In genomic region chr2:72242910-72243675, GRCm38 (mm10) we compare ENCODE assay signal across 18 mouse cellular contexts. TPM values are rescaled to one million over a fixed set of nuclear protein-coding genes. Genes with fewer than 3 reads are reported as not detected.
A peak's percentile ranks its signal among the peaks of the same experiment; 100 is the strongest.
DNase-seq lines count a peak whose midpoint lies in the region; ATAC-seq lines count a peak whose summit lies in the region.
"Had no signal": no experiment of that assay in that cellular context is flagged by ENCODE, and none has a peak within 500 bp of the region (broad histone marks: within the 10 kb centered on the region; RNA-seq: fewer than 3 reads in every experiment).

No protein-coding gene starts in this region.

- H3K27me3 ChIP-seq in midbrain, embryonic 11.5 days (ENCODE audit: control insufficient read depth, insufficient read depth, low read length), result no peaks in the 10 kb centered on the region
- H3K27me3 ChIP-seq in midbrain, embryonic 13.5 days, result no peaks in the 10 kb centered on the region
- H3K27me3 ChIP-seq in heart, embryonic 16.5 days (ENCODE audit: control insufficient read depth, insufficient read depth, low read length), result no peaks in the 10 kb centered on the region
- H3K27me3 ChIP-seq: CH12.LX; hindbrain, embryonic 15.5 days; limb, embryonic 15.5 days had no signal

- no peak overlapping the region for H3K9ac ChIP-seq in midbrain, embryonic 11.5 days (ENCODE audit: low read length)
- no peak overlapping the region for H3K9ac ChIP-seq in midbrain, embryonic 13.5 days (replicated peaks)
- H3K9ac ChIP-seq in heart, embryonic 16.5 days (ENCODE audit: low read length), result peak overlapping the region; percentile 40
- H3K9ac ChIP-seq: hindbrain, embryonic 15.5 days; limb, embryonic 15.5 days had no signal

- 38% methylated on average over 12 of the region's 12 CpGs for WGBS in midbrain, embryonic 11.5 days
- 28% methylated on average over 12 of the region's 12 CpGs for WGBS in midbrain, embryonic 13.5 days
- 44% methylated on average over 12 of the region's 12 CpGs for whole genome bisulfite sequencing in heart, embryonic 16.5 days

- H3K9me3 ChIP-seq in midbrain, embryonic 11.5 days (ENCODE audit: control insufficient read depth, low read length), result no peaks in the 10 kb centered on the region
- H3K9me3 ChIP-seq in midbrain, embryonic 13.5 days, result no peaks in the 10 kb centered on the region
- no peaks in the 10 kb centered on the region for H3K9me3 ChIP-seq in heart, embryonic 16.5 days (replicated peaks; ENCODE audit: control insufficient read depth, low read length)
- H3K9me3 ChIP-seq: forebrain, embryonic 10.5 days; hindbrain, embryonic 15.5 days; limb, embryonic 15.5 days had no signal

- H3K27ac ChIP-seq in midbrain, embryonic 11.5 days (ENCODE audit: low read depth, low read length), result no peak overlapping the region
- H3K27ac ChIP-seq in midbrain, embryonic 13.5 days, result no peak overlapping the region
- peak overlapping the region; percentile 88 for H3K27ac ChIP-seq in heart, embryonic 16.5 days (ENCODE audit: low read length)
- H3K27ac ChIP-seq: forebrain, embryonic 10.5 days; hindbrain, embryonic 15.5 days; left cerebral cortex, adult 2 months had no signal

- no peaks in the 10 kb centered on the region for H3K36me3 ChIP-seq in midbrain, embryonic 11.5 days (ENCODE audit: control insufficient read depth, insufficient read depth, low read length)
- no peaks in the 10 kb centered on the region for H3K36me3 ChIP-seq in midbrain, embryonic 13.5 days
- H3K36me3 ChIP-seq in heart, embryonic 16.5 days (ENCODE audit: control insufficient read depth, insufficient read depth), result no peaks in the 10 kb centered on the region
- H3K36me3 ChIP-seq: forebrain, embryonic 10.5 days; hindbrain, embryonic 15.5 days; limb, embryonic 15.5 days had no signal

- H3K4me1 ChIP-seq in midbrain, embryonic 11.5 days (ENCODE audit: control insufficient read depth, insufficient read depth, low read length), result peaks cover 12% of the 10 kb centered on the region
- peaks cover 17% of the 10 kb centered on the region for H3K4me1 ChIP-seq in midbrain, embryonic 13.5 days (replicated peaks)
- peaks cover 40% of the 10 kb centered on the region for H3K4me1 ChIP-seq in heart, embryonic 16.5 days (ENCODE audit: control insufficient read depth, insufficient read depth, low read length)
- H3K4me1 ChIP-seq: hindbrain, embryonic 15.5 days had no signal

- DNase-seq in heart, adult 18-20 months, result peak; percentile 62 to 63
- DNase-seq in heart, adult 11 months, result no peak
- peak; percentile 80 for DNase-seq in midbrain, embryonic 11.5 days (ENCODE audit: low spot score, missing footprints)
- DNase-seq in T-cell, adult 2 months (ENCODE audit: low spot score), result no peak
- no peak for DNase-seq in retina, postnatal 1 day
- DNase-seq in spleen, adult 18-20 months, result no peak
- DNase-seq: cerebellum, adult 2 months; kidney, adult 11 months; kidney, postnatal 14 days; midbrain, embryonic 14.5 days; thymus, postnatal 36 days had no signal

- no peak overlapping the region for H3K4me3 ChIP-seq in midbrain, embryonic 11.5 days (ENCODE audit: low read depth, low read length)
- H3K4me3 ChIP-seq in midbrain, embryonic 13.5 days (replicated peaks), result no peak overlapping the region
- no peak overlapping the region for H3K4me3 ChIP-seq in heart, embryonic 16.5 days (ENCODE audit: low read length)
- H3K4me3 ChIP-seq: hindbrain, embryonic 15.5 days; left cerebral cortex, adult 2 months; limb, embryonic 15.5 days had no signal

- no peak overlapping the region for H3K4me2 ChIP-seq in midbrain, embryonic 11.5 days
- no peak overlapping the region for H3K4me2 ChIP-seq in midbrain, embryonic 13.5 days (replicated peaks)
- peak overlapping the region; percentile 33; the same call in 1 of the 2 replicates for H3K4me2 ChIP-seq in heart, embryonic 16.5 days (ENCODE audit: low read depth, low read length)
- H3K4me2 ChIP-seq: hindbrain, embryonic 15.5 days had no signal

- ATAC-seq in midbrain, embryonic 11.5 days (ENCODE audit: low FRiP score), result no peak
- no peak for ATAC-seq in midbrain, embryonic 13.5 days
- peak; percentile 42; the same call in 1 of the 2 replicates for ATAC-seq in heart, embryonic 16.5 days (replicated peaks; ENCODE audit: extremely low read depth, insufficient read depth, low FRiP score)

RNA-seq across cellular contexts. Expression of gene Map3k20, which starts 42.3 kb away (rescaled TPM):
- total RNA-seq in heart, adult 18-20 months (2021), result 100 to 1,000 TPM; 270 to 291 TPM
- polyA plus RNA-seq in midbrain, embryonic 11.5 days (2014; fragmentation: Nextera tagmentation; extraction: Ambion mirVana), result 7.5 and 8.3 TPM in 2 replicates
- polyA plus RNA-seq in midbrain, embryonic 13.5 days (2015; fragmentation: Nextera tagmentation; extraction: Ambion mirVana), result 5.5 and 6.1 TPM in 2 replicates
- 46.4 and 49.4 TPM in 2 replicates for polyA plus RNA-seq in heart, embryonic 16.5 days (2015; fragmentation: Nextera tagmentation; extraction: Ambion mirVana)

Comparison
In these comparisons a context has a peak if more than half of its experiments do, and no peak if none do; other contexts are left out.
1. DNase-seq: peak in heart, adult 18-20 months (2 of 2) and midbrain, embryonic 11.5 days (single experiment); none in heart, adult 11 months (single experiment), T-cell, adult 2 months (single experiment), retina, postnatal 1 day (single experiment) and spleen, adult 18-20 months (0 of 2).